Mouse (Mus musculus) lung, embryonic 14.5 days (tissue): ENCODE measurements around the gene Caly. TPM values are rescaled to one million over a fixed set of nuclear protein-coding genes. Genes with fewer than 3 reads are reported as not detected.

Experiments
- ATAC-seq: fragments of 200-750 bp; cut with Nextera tagmentation; 2 replicates; pipeline ENCODE4 v1.8.0; 2017; ENCODE audit warnings: mild to moderate bottlenecking, moderate TSS enrichment, moderate library complexity; ENCODE audit not compliant: insufficient read depth
- DNase-seq: peaks from one replicate; pipeline ENCODE4 v3.0.0-alpha.2; 2015
- H3K27ac ChIP-seq: fragments of 300-500 bp; sonication (generic); 2 replicates; pipeline ENCODE4 v1.5.1; 2014; ENCODE audit warnings: low read depth, mild to moderate bottlenecking, moderate library complexity
- H3K27me3 ChIP-seq: fragments of 300-500 bp; sonication (generic); 2 replicates; pipeline ENCODE4 v1.6.1; 2014; ENCODE audit warnings: low read length, control low read depth; ENCODE audit not compliant: insufficient read depth
- H3K36me3 ChIP-seq: fragments of 300-500 bp; sonication (generic); 2 replicates; pipeline ENCODE4 v1.6.1; 2014; ENCODE audit warnings: control low read depth; ENCODE audit not compliant: insufficient read depth
- H3K4me1 ChIP-seq: fragments of 300-500 bp; sonication (generic); 2 replicates; pipeline ENCODE4 v1.6.1; 2014; ENCODE audit warnings: antibody characterized with exemption, control low read depth; ENCODE audit not compliant: insufficient read depth
- H3K4me2 ChIP-seq: fragments of 300-500 bp; sonication (generic); 2 replicates; pipeline ENCODE4 v1.6.1; 2014; ENCODE audit warnings: mild to moderate bottlenecking
- H3K4me3 ChIP-seq: fragments of 300-500 bp; sonication (generic); 2 replicates; pipeline ENCODE4 v1.5.1; 2014; ENCODE audit warnings: low read depth, low read length
- H3K9ac ChIP-seq: fragments of 300-500 bp; sonication (generic); 2 replicates; pipeline ENCODE4 v1.6.1; 2014
- H3K9me3 ChIP-seq: fragments of 300-500 bp; sonication (generic); 2 replicates; pipeline ENCODE4 v1.6.1; 2016; ENCODE audit warnings: low read depth, low read length, control low read depth
- CTCF ChIP-seq: IDR thresholded peaks from 2 replicates; pipeline ENCODE4 v1.5.1; 2016; ENCODE audit warnings: antibody characterized with exemption, low read depth
- WGBS: fragments of 180-500 bp; shearing (Covaris S2); extraction: QIAGEN DNeasy Blood & Tissue Kit; methylation state at CpG from one replicate; pipeline ENCODE4 v1.1.7; 2014; 5-methylcytosine and 5-hydroxymethylcytosine counted together
- polyA plus RNA-seq: library from polyadenylated mRNA; unstranded; fragments of >200 nt; fragmentation: Nextera tagmentation; extraction: Ambion mirVana; gene quantifications from 2 replicates; pipeline ENCODE4 v1.2.1, GENCODE M21; 2014

Gene Caly
- polyA plus RNA-seq, result 0.46 TPM in 1 of 2 replicates, not detected in the other

GRCm38 (mm10) chr7:140082242-140082678, at the start of gene Caly:
TSS of gene Caly (minus strand) at chr7:140082548.
- H3K9ac ChIP-seq, result no peak within 1 kb of the TSS
- peak; percentile 29; the same call in 1 of the 2 replicates for ATAC-seq
- no peak within 1 kb of the TSS for H3K27ac ChIP-seq
- H3K36me3 ChIP-seq, result no peaks in the 10 kb centered on the region
- no peak within 1 kb of the TSS for H3K4me3 ChIP-seq
- DNase-seq, result peak; percentile 59
- TF ChIP-seq CTCF, result peak; percentile 69
- no peaks in the 10 kb centered on the region for H3K4me1 ChIP-seq
- peaks cover 26% of the 10 kb centered on the region for H3K27me3 ChIP-seq
- no peaks in the 10 kb centered on the region for H3K9me3 ChIP-seq
- no peak within 1 kb of the TSS for H3K4me2 ChIP-seq
- WGBS, result 5% methylated on average over 18 of the region's 18 CpGs

- DNase-seq (peak; percentile 9), ATAC-seq (no peak)
- no peak overlapping the region for H3K27ac ChIP-seq
- H3K4me2 ChIP-seq, result no peak overlapping the region
- TF ChIP-seq CTCF, result no peak
- no peak overlapping the region for H3K4me3 ChIP-seq
- H3K36me3 ChIP-seq, result peaks cover 13% of the 10 kb centered on the region; the same call in 1 of the 2 replicates
- no peaks in the 10 kb centered on the region for H3K9me3 ChIP-seq
- H3K4me1 ChIP-seq, result 0 out of 2 replicates have a peak, but pooled peaks cover 3% of the 10 kb centered on the region
- no peaks in the 10 kb centered on the region for H3K27me3 ChIP-seq
- WGBS, result 84% methylated on average over 2 of the region's 2 CpGs
- H3K9ac ChIP-seq, result no peak overlapping the region
Observed at GRCm38 (mm10) chr7:140127911-140128310, 45.6 kb upstream of the Caly start.

GRCm38 (mm10) chr7:140126934-140127333, 44.6 kb upstream of the Caly start:
- WGBS, result 84% methylated on average over 3 of the region's 3 CpGs
- H3K27me3 ChIP-seq, result no peaks in the 10 kb centered on the region
- ATAC-seq (no peak), DNase-seq (no peak)
- H3K4me3 ChIP-seq, result peak overlapping the region; percentile 4; the same call in 1 of the 2 replicates
- 0 out of 2 replicates have a peak, but pooled peaks cover 3% of the 10 kb centered on the region for H3K4me1 ChIP-seq
- no peak overlapping the region for H3K27ac ChIP-seq
- peaks cover 6% of the 10 kb centered on the region; the same call in 1 of the 2 replicates for H3K36me3 ChIP-seq
- no peak overlapping the region for H3K9ac ChIP-seq
- TF ChIP-seq CTCF, result no peak
- H3K9me3 ChIP-seq, result no peaks in the 10 kb centered on the region
- H3K4me2 ChIP-seq, result peak overlapping the region; percentile 15; the same call in 1 of the 2 replicates

- Histone ChIP-seq H3K9ac (peak overlapping the region; percentile 79), H3K36me3 (peaks cover 6% of the 10 kb centered on the region; the same call in 1 of the 2 replicates), H3K4me3 (peak overlapping the region; percentile 73), H3K4me2 (peak overlapping the region; percentile 89), H3K9me3 (no peaks in the 10 kb centered on the region), H3K27ac (peak overlapping the region; percentile 63; the same call in 1 of the 2 replicates), H3K4me1 (0 out of 2 replicates have a peak, but pooled peaks cover 3% of the 10 kb centered on the region), H3K27me3 (no peaks in the 10 kb centered on the region)
- DNase-seq (no peak), ATAC-seq (no peak; the same call in 1 of the 2 replicates)
- no peak for TF ChIP-seq CTCF
- 4% methylated on average over 5 of the region's 5 CpGs for WGBS
Observed at GRCm38 (mm10) chr7:140126022-140126350, 43.6 kb upstream of the Caly start.

GRCm38 (mm10) chr7:140125278-140126021, 43.1 kb upstream of the Caly start:
- under 1% methylated on average over 40 of the region's 40 CpGs for WGBS
- peak overlapping the region; percentile 63; the same call in 1 of the 2 replicates for H3K27ac ChIP-seq
- TF ChIP-seq CTCF, result no peak
- H3K9me3 ChIP-seq, result no peaks in the 10 kb centered on the region
- peaks cover 3% of the 10 kb centered on the region; the same call in 1 of the 2 replicates for H3K36me3 ChIP-seq
- peak overlapping the region; percentile 79 for H3K9ac ChIP-seq
- 0 out of 2 replicates have a peak, but pooled peaks cover 3% of the 10 kb centered on the region for H3K4me1 ChIP-seq
- ATAC-seq (peak; percentile 98), DNase-seq (peak; percentile 91)
- no peaks in the 10 kb centered on the region for H3K27me3 ChIP-seq
- H3K4me3 ChIP-seq, result peak overlapping the region; percentile 73
- H3K4me2 ChIP-seq, result peak overlapping the region; percentile 89

- 88% methylated on average over 1 of the region's 1 CpGs for WGBS
- no peak overlapping the region for H3K27ac ChIP-seq
- no peaks in the 10 kb centered on the region for H3K9me3 ChIP-seq
- DNase-seq (no peak), ATAC-seq (no peak)
- H3K27me3 ChIP-seq, result no peaks in the 10 kb centered on the region
- H3K4me3 ChIP-seq, result no peak overlapping the region
- no peak overlapping the region for H3K4me2 ChIP-seq
- H3K9ac ChIP-seq, result no peak overlapping the region
- TF ChIP-seq CTCF, result no peak
- 0 out of 2 replicates have a peak, but pooled peaks cover 1% of the 10 kb centered on the region for H3K36me3 ChIP-seq
- 0 out of 2 replicates have a peak, but pooled peaks cover 3% of the 10 kb centered on the region for H3K4me1 ChIP-seq
Observed at GRCm38 (mm10) chr7:140124382-140124781, 42.0 kb upstream of the Caly start.

GRCm38 (mm10) chr7:140122765-140123164, 40.4 kb upstream of the Caly start:
- H3K9me3 ChIP-seq, result no peaks in the 10 kb centered on the region
- no peak for TF ChIP-seq CTCF
- no peak overlapping the region for H3K4me2 ChIP-seq
- H3K27me3 ChIP-seq, result no peaks in the 10 kb centered on the region
- H3K4me1 ChIP-seq, result 0 out of 2 replicates have a peak, but pooled peaks cover 3% of the 10 kb centered on the region
- no peak overlapping the region for H3K9ac ChIP-seq
- H3K36me3 ChIP-seq, result no peaks in the 10 kb centered on the region
- DNase-seq (no peak), ATAC-seq (no peak)
- no peak overlapping the region for H3K4me3 ChIP-seq
- WGBS, result 28% methylated on average over 4 of the region's 4 CpGs
- H3K27ac ChIP-seq, result no peak overlapping the region
